Mouse (Mus musculus) ovary, postnatal 36 days (tissue): ENCODE measurements around the gene Kif11.
A peak's percentile ranks its signal among the peaks of the same experiment; 100 is the strongest.

ENCODE experiments used
- DNase-seq: peaks from one replicate; pipeline ENCODE4 v3.0.0; 2022; ENCODE audit warnings: low spot score, mixed read lengths

Kif11 gene

GRCm38 (mm10) chr19:37375755-37376615 is at the start of gene Kif11:
Gene Kif11, plus strand, starts transcription at chr19:37376403.
- peak; percentile 93 for DNase-seq

- DNase-seq: no peak
Measured at GRCm38 (mm10) chr19:37327216-37327615, 49.0 kb upstream of the Kif11 start.

- no peak for DNase-seq
Measured at GRCm38 (mm10) chr19:37332726-37333125, 43.5 kb upstream of the Kif11 start.

- no peak for DNase-seq
Measured at GRCm38 (mm10) chr19:37333357-37333756, 42.8 kb upstream of the Kif11 start.

GRCm38 (mm10) chr19:37335392-37335791 is 40.8 kb upstream of the Kif11 start:
- no peak for DNase-seq

- DNase-seq: no peak
Measured at GRCm38 (mm10) chr19:37337752-37338151, 38.5 kb upstream of the Kif11 start, which contains the start of gene Ide. Gene Ide, minus strand, starts transcription at chr19:37337852.

- DNase-seq: no peak
Measured at GRCm38 (mm10) chr19:37340495-37340894, 35.7 kb upstream of the Kif11 start.

GRCm38 (mm10) chr19:37340931-37341330 is 35.3 kb upstream of the Kif11 start:
- DNase-seq: no peak

GRCm38 (mm10) chr19:37343899-37344298 is 32.3 kb upstream of the Kif11 start:
- DNase-seq: no peak

GRCm38 (mm10) chr19:37346258-37346657 is 29.9 kb upstream of the Kif11 start:
- DNase-seq: no peak

- DNase-seq: peak; percentile 10
Measured at GRCm38 (mm10) chr19:37348331-37348730, 27.9 kb upstream of the Kif11 start.

- no peak for DNase-seq
Measured at GRCm38 (mm10) chr19:37348952-37349351, 27.3 kb upstream of the Kif11 start.

GRCm38 (mm10) chr19:37352756-37353155 is 23.4 kb upstream of the Kif11 start:
- DNase-seq: no peak

GRCm38 (mm10) chr19:37353331-37353730 is 22.9 kb upstream of the Kif11 start:
- no peak for DNase-seq

GRCm38 (mm10) chr19:37360044-37360443 is 16.2 kb upstream of the Kif11 start:
- DNase-seq: no peak

- DNase-seq: no peak
Measured at GRCm38 (mm10) chr19:37362545-37362944, 13.7 kb upstream of the Kif11 start.

- no peak for DNase-seq
Measured at GRCm38 (mm10) chr19:37363128-37363939, 12.9 kb upstream of the Kif11 start.

- no peak for DNase-seq
Measured at GRCm38 (mm10) chr19:37368990-37369389, 7.2 kb upstream of the Kif11 start.

- DNase-seq: no peak
Measured at GRCm38 (mm10) chr19:37369921-37370320, 6.3 kb upstream of the Kif11 start.

GRCm38 (mm10) chr19:37370356-37370755 is 5.8 kb upstream of the Kif11 start:
- DNase-seq: no peak

- DNase-seq: no peak
Measured at GRCm38 (mm10) chr19:37374941-37375754, 1.1 kb upstream of the Kif11 start.

- no peak for DNase-seq
Measured at GRCm38 (mm10) chr19:37376841-37377240, 638 bp downstream of the Kif11 start.
